Mouse (Mus musculus): Measurements from ENCODE around the gene Ncs1. TPM values are rescaled to one million over a fixed set of nuclear protein-coding genes. Genes with fewer than 3 reads are reported as not detected.

Ncs1 gene
- polyA plus RNA-seq, 1 experiment from 2014 or later: 11.8 TPM

DNA sequence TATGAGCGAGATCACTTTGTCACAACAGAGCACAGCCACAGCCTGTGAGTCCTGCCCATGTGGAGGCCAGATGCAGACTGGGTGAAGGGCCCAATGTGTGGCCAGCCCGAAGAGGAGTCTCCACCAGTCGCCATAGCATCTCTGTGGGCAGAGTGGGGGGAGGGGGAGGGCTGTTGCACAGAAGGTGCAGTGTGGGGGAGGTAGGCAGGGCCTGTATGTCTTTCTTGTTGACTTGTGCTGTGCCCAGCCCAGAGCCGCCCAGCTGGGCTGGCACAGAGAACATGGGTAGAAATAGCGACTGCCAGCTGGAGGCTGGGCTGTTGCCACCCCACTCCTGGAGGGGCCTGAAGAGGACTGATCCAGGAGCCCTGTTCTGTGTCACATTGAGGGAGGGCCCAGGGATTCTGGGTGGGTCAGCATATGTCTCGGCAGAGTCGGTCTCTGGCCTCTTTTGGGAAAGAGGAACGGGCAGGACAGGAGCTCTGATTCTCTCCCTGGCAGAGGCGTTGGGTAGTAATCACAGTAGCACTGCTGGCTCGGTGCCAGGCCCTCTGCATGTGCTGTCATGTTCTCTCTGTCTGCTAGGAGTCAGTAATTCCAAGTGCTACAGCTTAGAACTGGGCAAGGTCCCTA is 18.2 kb downstream of the Ncs1 start:
- Histone ChIP-seq H3K4me2 (ENCODE audit: low read depth, low read length) (no peak overlapping the region), H3K27ac (ENCODE audit: low read length) (peak overlapping the region; percentile 32), H3K9me3 (ENCODE audit: control insufficient read depth, low read length) (no peaks in the 10 kb centered on the region), H3K27me3 (ENCODE audit: control insufficient read depth, insufficient read depth, low read depth, low read length) (no peaks in the 10 kb centered on the region), H3K4me3 (ENCODE audit: low read length) (no peak overlapping the region), H3K4me1 (replicated peaks; ENCODE audit: control insufficient read depth, insufficient read depth, low read length) (peaks cover 24% of the 10 kb centered on the region), H3K9ac (ENCODE audit: low read length) (no peak overlapping the region), H3K36me3 (ENCODE audit: control insufficient read depth, insufficient read depth, low read length) (no peaks in the 10 kb centered on the region)
- WGBS: 31% methylated on average over 10 of the region's 10 CpGs
- peak; percentile 38; the same call in 1 of the 2 replicates for ATAC-seq (ENCODE audit: low read depth)

DNA sequence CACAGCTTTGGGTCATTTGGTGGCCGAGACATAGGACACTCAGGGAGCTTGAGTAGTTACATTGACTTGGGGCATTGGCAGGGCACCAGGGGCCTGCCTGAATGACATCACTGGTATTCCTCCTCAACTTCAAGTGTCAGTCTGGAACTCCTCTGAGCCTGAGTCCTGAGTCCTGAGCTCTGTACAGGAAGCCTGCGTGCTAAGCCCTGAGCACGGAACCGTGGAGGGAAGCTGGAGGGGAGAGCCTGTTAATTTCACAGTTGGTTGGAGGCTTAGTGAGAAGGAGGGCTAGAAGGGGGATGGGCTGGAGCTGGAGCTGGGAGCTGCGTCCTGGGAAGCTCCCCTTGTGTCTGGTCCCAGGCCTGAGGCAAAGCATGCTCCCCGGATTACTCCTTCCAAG is 21.8 kb downstream of the Ncs1 start:
- no peak for ATAC-seq (ENCODE audit: low read depth)
- Histone ChIP-seq H3K27ac (ENCODE audit: low read length) (no peak overlapping the region), H3K9me3 (ENCODE audit: control insufficient read depth, low read length) (no peaks in the 10 kb centered on the region), H3K4me1 (replicated peaks; ENCODE audit: control insufficient read depth, insufficient read depth, low read length) (peaks cover 20% of the 10 kb centered on the region), H3K4me3 (ENCODE audit: low read length) (no peak overlapping the region), H3K27me3 (ENCODE audit: control insufficient read depth, insufficient read depth, low read depth, low read length) (no peaks in the 10 kb centered on the region), H3K36me3 (ENCODE audit: control insufficient read depth, insufficient read depth, low read length) (no peaks in the 10 kb centered on the region), H3K9ac (ENCODE audit: low read length) (no peak overlapping the region), H3K4me2 (ENCODE audit: low read depth, low read length) (no peak overlapping the region)
- WGBS: 55% methylated on average over 6 of the region's 6 CpGs

- no peaks in the 10 kb centered on the region for H3K27me3 ChIP-seq (ENCODE audit: control insufficient read depth, insufficient read depth, low read depth, low read length)
- no peak for ATAC-seq (ENCODE audit: low read depth)
- H3K4me1 ChIP-seq (replicated peaks; ENCODE audit: control insufficient read depth, insufficient read depth, low read length): peaks cover 10% of the 10 kb centered on the region
- whole genome bisulfite sequencing: 61% methylated on average over 5 of the region's 5 CpGs
- H3K9me3 ChIP-seq (ENCODE audit: control insufficient read depth, low read length): no peaks in the 10 kb centered on the region
- no peaks in the 10 kb centered on the region for H3K36me3 ChIP-seq (ENCODE audit: control insufficient read depth, insufficient read depth, low read length)
- H3K4me3 ChIP-seq (ENCODE audit: low read length): no peak overlapping the region
- no peak overlapping the region for H3K4me2 ChIP-seq (ENCODE audit: low read depth, low read length)
- no peak overlapping the region for H3K27ac ChIP-seq (ENCODE audit: low read length)
- no peak overlapping the region for H3K9ac ChIP-seq (ENCODE audit: low read length)
Observed at GRCm38 (mm10) chr2:31268631-31269030, 23.0 kb downstream of the Ncs1 start.

GRCm38 (mm10) chr2:31269188-31269587 is 23.6 kb downstream of the Ncs1 start:
- no peak for ATAC-seq (ENCODE audit: low read depth)
- Histone ChIP-seq H3K9ac (ENCODE audit: low read length) (no peak overlapping the region), H3K27ac (ENCODE audit: low read length) (no peak overlapping the region), H3K4me2 (ENCODE audit: low read depth, low read length) (no peak overlapping the region), H3K27me3 (ENCODE audit: control insufficient read depth, insufficient read depth, low read depth, low read length) (no peaks in the 10 kb centered on the region), H3K4me1 (replicated peaks; ENCODE audit: control insufficient read depth, insufficient read depth, low read length) (peaks cover 5% of the 10 kb centered on the region), H3K36me3 (ENCODE audit: control insufficient read depth, insufficient read depth, low read length) (no peaks in the 10 kb centered on the region), H3K4me3 (ENCODE audit: low read length) (no peak overlapping the region), H3K9me3 (ENCODE audit: control insufficient read depth, low read length) (no peaks in the 10 kb centered on the region)
- 91% methylated on average over 6 of the region's 6 CpGs for WGBS

DNA sequence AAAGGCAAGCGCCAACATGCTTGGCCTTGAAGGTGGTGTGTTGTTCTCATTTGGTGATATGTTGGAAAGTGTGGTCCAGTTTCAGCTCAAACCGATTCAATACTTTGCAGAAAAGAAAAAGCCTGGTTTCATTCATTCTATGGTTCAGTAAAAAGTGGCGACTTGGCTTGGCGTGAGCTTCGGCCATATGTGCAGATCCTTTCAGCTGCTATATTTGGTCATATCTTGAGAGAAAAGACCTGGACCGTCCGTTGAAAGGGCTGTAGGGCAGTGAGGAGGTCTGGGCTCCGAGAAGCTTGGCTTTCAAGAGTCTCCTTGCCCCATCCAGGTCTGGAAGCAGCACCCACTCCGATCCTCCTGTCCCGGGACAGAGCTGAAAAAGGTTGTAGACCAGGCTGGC is 24.2 kb downstream of the Ncs1 start:
- Histone ChIP-seq H3K4me2 (ENCODE audit: low read depth, low read length) (no peak overlapping the region), H3K9me3 (ENCODE audit: control insufficient read depth, low read length) (no peaks in the 10 kb centered on the region), H3K36me3 (ENCODE audit: control insufficient read depth, insufficient read depth, low read length) (no peaks in the 10 kb centered on the region), H3K9ac (ENCODE audit: low read length) (no peak overlapping the region), H3K27ac (ENCODE audit: low read length) (no peak overlapping the region), H3K27me3 (ENCODE audit: control insufficient read depth, insufficient read depth, low read depth, low read length) (no peaks in the 10 kb centered on the region), H3K4me1 (replicated peaks; ENCODE audit: control insufficient read depth, insufficient read depth, low read length) (no peaks in the 10 kb centered on the region), H3K4me3 (ENCODE audit: low read length) (no peak overlapping the region)
- ATAC-seq (ENCODE audit: low read depth): no peak
- WGBS: 92% methylated on average over 10 of the region's 10 CpGs

GRCm38 (mm10) chr2:31270470-31270869 is 24.8 kb downstream of the Ncs1 start:
- ATAC-seq (ENCODE audit: low read depth): no peak
- WGBS: 94% methylated on average over 8 of the region's 8 CpGs
- no peaks in the 10 kb centered on the region for H3K9me3 ChIP-seq (ENCODE audit: control insufficient read depth, low read length)

DNA sequence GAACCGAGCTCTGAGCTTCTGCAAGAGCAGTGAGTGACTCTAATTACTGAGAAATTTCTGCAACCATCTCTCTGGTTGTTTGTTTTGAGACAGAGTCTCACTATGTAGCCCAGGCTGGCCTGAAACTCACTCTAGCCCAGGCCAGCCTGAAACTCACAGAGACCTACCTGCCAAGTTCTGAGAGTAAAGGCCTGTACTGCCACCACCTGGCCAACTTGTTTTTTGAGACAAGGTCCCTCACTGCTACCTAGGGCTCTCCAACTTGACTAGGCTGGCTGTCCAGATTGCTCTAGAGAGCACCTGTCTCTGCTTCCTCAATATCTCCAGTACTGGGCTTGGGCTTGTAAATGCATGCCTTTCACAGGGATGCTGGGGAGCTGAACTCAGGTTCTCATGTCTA is 25.4 kb downstream of the Ncs1 start:
- ATAC-seq (ENCODE audit: low read depth): no peak
- no peaks in the 10 kb centered on the region for H3K36me3 ChIP-seq (ENCODE audit: control insufficient read depth, insufficient read depth, low read length)
- H3K9me3 ChIP-seq (ENCODE audit: control insufficient read depth, low read length): no peaks in the 10 kb centered on the region
- no peak overlapping the region for H3K27ac ChIP-seq (ENCODE audit: low read length)
- H3K27me3 ChIP-seq (ENCODE audit: control insufficient read depth, insufficient read depth, low read depth, low read length): no peaks in the 10 kb centered on the region
- 100% methylated on average over 1 of the region's 1 CpGs for WGBS
- H3K4me1 ChIP-seq (replicated peaks; ENCODE audit: control insufficient read depth, insufficient read depth, low read length): no peaks in the 10 kb centered on the region
- H3K4me3 ChIP-seq (ENCODE audit: low read length): no peak overlapping the region
- H3K9ac ChIP-seq (ENCODE audit: low read length): no peak overlapping the region
- no peak overlapping the region for H3K4me2 ChIP-seq (ENCODE audit: low read depth, low read length)

More at GRCm38 (mm10) chr2:31270470-31270869, 24.8 kb downstream of the Ncs1 start:
- no peaks in the 10 kb centered on the region for H3K27me3 ChIP-seq (ENCODE audit: control insufficient read depth, insufficient read depth, low read depth, low read length)
- no peak overlapping the region for H3K4me2 ChIP-seq (ENCODE audit: low read depth, low read length)
- no peaks in the 10 kb centered on the region for H3K36me3 ChIP-seq (ENCODE audit: control insufficient read depth, insufficient read depth, low read length)
- H3K4me1 ChIP-seq (replicated peaks; ENCODE audit: control insufficient read depth, insufficient read depth, low read length): no peaks in the 10 kb centered on the region
- H3K9ac ChIP-seq (ENCODE audit: low read length): no peak overlapping the region
- no peak overlapping the region for H3K4me3 ChIP-seq (ENCODE audit: low read length)
- no peak overlapping the region for H3K27ac ChIP-seq (ENCODE audit: low read length)

GRCm38 (mm10) chr2:31274993-31275392 is 29.4 kb downstream of the Ncs1 start:
- no peaks in the 10 kb centered on the region for H3K9me3 ChIP-seq (ENCODE audit: control insufficient read depth, low read length)
- WGBS: 89% methylated on average over 6 of the region's 6 CpGs
- no peak overlapping the region for H3K9ac ChIP-seq (ENCODE audit: low read length)

GRCm38 (mm10) chr2:31277810-31278209 is 32.2 kb downstream of the Ncs1 start:
- Histone ChIP-seq H3K4me2 (ENCODE audit: low read depth, low read length) (no peak overlapping the region), H3K4me1 (replicated peaks; ENCODE audit: control insufficient read depth, insufficient read depth, low read length) (no peaks in the 10 kb centered on the region), H3K27ac (ENCODE audit: low read length) (no peak overlapping the region), H3K27me3 (ENCODE audit: control insufficient read depth, insufficient read depth, low read depth, low read length) (no peaks in the 10 kb centered on the region), H3K4me3 (ENCODE audit: low read length) (no peak overlapping the region), H3K9me3 (ENCODE audit: control insufficient read depth, low read length) (no peaks in the 10 kb centered on the region), H3K9ac (ENCODE audit: low read length) (no peak overlapping the region), H3K36me3 (ENCODE audit: control insufficient read depth, insufficient read depth, low read length) (no peaks in the 10 kb centered on the region)
- WGBS: 65% methylated on average over 6 of the region's 6 CpGs
- no peak for ATAC-seq (ENCODE audit: low read depth)

More at GRCm38 (mm10) chr2:31274993-31275392, 29.4 kb downstream of the Ncs1 start:
- no peak overlapping the region for H3K27ac ChIP-seq (ENCODE audit: low read length)
- no peak for ATAC-seq (ENCODE audit: low read depth)
- no peaks in the 10 kb centered on the region for H3K4me1 ChIP-seq (replicated peaks; ENCODE audit: control insufficient read depth, insufficient read depth, low read length)
- H3K4me3 ChIP-seq (ENCODE audit: low read length): no peak overlapping the region
- H3K27me3 ChIP-seq (ENCODE audit: control insufficient read depth, insufficient read depth, low read depth, low read length): no peaks in the 10 kb centered on the region
- H3K36me3 ChIP-seq (ENCODE audit: control insufficient read depth, insufficient read depth, low read length): no peaks in the 10 kb centered on the region
- H3K4me2 ChIP-seq (ENCODE audit: low read depth, low read length): no peak overlapping the region

DNA sequence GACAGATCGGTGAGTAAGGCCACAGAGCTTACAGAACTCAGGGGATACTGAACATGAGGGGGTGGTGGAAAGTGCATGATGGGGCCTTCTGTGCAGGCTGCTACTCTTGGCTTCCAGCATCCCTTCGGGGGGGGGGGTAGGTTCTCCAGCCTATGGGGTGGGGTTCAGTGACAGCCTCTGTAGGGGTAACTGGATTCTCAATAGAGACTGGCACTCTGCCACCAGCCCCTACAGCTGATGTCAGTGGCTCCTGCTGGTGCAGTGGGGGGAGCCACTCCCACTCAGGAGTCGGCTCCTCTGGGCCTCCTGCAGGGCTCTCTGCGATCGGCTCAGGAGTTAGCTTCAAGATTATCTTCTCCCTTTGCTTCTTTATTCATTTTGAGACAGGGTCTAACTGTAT is 32.9 kb downstream of the Ncs1 start:
- Histone ChIP-seq H3K27ac (ENCODE audit: low read length) (no peak overlapping the region), H3K27me3 (ENCODE audit: control insufficient read depth, insufficient read depth, low read depth, low read length) (no peaks in the 10 kb centered on the region), H3K4me2 (ENCODE audit: low read depth, low read length) (no peak overlapping the region), H3K36me3 (ENCODE audit: control insufficient read depth, insufficient read depth, low read length) (no peaks in the 10 kb centered on the region), H3K4me1 (replicated peaks; ENCODE audit: control insufficient read depth, insufficient read depth, low read length) (no peaks in the 10 kb centered on the region), H3K9me3 (ENCODE audit: control insufficient read depth, low read length) (no peaks in the 10 kb centered on the region), H3K4me3 (ENCODE audit: low read length) (no peak overlapping the region), H3K9ac (ENCODE audit: low read length) (no peak overlapping the region)
- ATAC-seq (ENCODE audit: low read depth): no peak
- WGBS: 76% methylated on average over 5 of the region's 5 CpGs
